Mouse (Mus musculus) urinary bladder, postnatal 10 days (tissue): ENCODE data around the gene Specc1l.

ENCODE experiments used
- DNase-seq: peaks from one replicate; pipeline ENCODE4 v3.0.0; 2022; ENCODE audit warnings: low spot score

The Specc1l gene

DNA sequence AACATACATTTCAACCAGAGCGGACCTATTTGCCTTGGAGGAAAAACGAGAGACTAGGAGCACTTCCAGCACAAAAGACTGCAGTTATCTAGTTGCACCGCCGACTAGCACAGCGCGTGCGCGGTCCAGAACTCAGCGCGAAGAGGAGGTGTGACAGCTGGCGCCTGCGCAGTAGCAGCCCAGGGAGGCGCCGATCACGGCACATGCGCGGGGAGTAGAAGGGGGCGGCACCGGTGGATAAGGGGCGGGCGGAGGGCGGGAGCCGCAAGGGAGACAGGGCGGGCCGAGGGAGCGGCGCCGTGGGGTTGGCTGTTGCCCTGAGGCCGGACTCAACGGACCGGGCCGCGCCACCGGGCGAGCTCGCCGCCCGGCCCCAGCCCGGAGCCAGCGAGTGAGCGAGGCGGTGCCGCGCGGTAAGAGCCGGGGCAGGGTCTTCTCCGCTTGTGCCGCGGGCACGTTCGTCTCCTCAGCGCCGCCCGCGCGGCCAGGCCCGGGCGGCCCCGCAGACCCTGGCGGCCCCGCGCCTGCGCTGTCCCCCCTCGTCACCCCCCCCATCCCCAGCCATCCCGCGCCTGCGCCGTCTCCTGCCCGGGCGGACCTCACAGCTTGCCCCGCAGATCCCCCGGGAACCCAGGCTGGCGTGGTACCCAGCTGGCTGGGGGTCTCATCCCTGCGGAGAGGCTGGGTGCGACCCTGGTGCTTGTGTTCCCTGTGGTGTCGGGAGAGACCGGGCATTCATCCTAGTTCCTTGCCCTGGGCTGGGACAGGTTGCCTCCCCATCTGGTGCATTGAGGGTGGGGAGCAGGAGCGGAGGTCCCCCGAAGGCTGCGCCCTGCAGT, at the start of gene Specc1l:
TSS of gene Specc1l (plus strand) at position 267 of the 839 bp plus-strand sequence.
- peak; percentile 88 for DNase-seq

- DNase-seq = no peak
Observed at GRCm38 (mm10) chr10:75165825-75166481, 45.9 kb upstream of the Specc1l start.

GRCm38 (mm10) chr10:75166601-75167000, 45.3 kb upstream of the Specc1l start:
- DNase-seq = no peak

- no peak for DNase-seq
Observed at GRCm38 (mm10) chr10:75170207-75170850, 41.5 kb upstream of the Specc1l start.

GRCm38 (mm10) chr10:75173056-75173455, 38.8 kb upstream of the Specc1l start:
- peak; percentile 8 for DNase-seq

DNA sequence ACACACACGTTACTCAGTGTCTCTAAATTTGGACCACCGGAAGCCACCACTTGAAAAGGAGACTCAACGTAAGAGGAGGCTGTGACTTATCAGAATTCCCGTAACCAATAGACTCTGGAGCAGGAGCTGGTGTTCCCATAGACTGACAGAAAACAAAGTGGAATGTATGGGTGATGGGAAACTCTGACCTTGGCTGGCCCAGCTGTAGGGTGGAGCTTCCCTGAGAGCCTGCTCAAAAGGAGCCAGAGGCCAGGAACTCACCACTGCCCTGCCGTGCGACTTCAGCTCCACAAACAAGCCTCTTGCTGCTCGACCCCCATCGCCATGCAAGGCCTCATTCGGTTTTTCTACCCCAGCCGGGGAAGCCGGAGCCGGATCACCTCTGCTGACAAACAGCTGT, 38.2 kb upstream of the Specc1l start:
- DNase-seq = no peak

DNA sequence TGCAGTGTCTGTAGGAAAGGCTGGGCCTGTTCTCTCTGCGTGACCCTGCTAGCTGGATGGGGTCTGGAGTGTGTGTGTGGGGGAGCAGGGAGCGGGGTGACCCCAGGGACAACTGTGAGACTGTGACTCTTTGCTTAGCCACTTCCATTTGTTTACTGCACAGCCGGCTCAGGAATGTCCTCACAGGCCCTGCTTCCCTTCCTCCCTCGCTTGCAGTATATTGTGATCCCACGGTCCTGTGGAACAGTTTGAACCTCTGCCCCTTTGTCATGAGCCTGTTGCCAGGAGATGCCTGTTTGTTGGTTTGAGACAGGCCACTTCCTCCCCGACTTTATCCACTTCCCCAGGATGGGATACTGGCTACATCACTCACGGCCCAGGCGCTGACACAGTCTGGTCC, 35.4 kb upstream of the Specc1l start:
- DNase-seq = peak; percentile 7

DNA sequence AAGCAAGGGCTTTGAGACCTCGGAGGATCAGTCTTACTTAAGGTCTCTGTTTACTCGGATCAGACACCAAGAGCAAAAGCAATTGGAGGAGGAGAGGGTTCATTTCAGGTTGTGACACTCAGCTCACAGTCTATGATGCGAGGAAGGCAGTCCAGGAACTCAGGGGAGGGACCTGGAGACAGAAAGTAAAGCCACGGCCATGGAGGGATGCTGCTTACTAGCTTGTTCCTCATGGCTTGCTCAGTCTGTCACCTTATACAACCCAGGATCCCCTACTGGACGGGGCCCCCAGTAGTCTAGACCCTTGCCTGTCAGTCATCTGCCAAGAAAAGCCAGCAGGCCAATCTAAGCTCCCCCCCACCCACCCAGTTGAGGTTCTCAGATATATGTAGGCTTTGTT, 33.0 kb upstream of the Specc1l start:
- DNase-seq = no peak

GRCm38 (mm10) chr10:75182151-75182774, 29.6 kb upstream of the Specc1l start:
- DNase-seq = peak; percentile 44

- DNase-seq = no peak
Observed at GRCm38 (mm10) chr10:75184826-75185225, 27.0 kb upstream of the Specc1l start.

DNA sequence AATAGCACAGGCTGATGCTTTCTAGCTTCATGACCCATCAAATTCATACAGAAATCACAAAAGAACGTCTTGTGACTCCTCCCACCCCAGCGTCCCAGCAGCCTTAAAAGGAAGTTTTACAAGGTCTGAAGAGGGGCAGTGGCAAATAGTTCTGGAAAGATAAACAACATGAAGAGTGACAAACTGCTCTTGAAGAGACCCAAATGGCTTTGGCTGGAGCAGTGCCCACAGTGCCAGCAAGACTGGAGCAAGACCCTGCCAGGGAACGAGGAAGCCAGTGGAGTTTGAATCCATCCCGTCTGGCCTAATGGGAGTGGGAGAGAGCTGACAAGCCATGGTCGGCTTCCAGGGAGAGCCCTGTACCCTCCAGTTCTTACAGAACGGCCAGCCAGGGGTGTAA, 25.3 kb upstream of the Specc1l start:
- no peak for DNase-seq

DNA sequence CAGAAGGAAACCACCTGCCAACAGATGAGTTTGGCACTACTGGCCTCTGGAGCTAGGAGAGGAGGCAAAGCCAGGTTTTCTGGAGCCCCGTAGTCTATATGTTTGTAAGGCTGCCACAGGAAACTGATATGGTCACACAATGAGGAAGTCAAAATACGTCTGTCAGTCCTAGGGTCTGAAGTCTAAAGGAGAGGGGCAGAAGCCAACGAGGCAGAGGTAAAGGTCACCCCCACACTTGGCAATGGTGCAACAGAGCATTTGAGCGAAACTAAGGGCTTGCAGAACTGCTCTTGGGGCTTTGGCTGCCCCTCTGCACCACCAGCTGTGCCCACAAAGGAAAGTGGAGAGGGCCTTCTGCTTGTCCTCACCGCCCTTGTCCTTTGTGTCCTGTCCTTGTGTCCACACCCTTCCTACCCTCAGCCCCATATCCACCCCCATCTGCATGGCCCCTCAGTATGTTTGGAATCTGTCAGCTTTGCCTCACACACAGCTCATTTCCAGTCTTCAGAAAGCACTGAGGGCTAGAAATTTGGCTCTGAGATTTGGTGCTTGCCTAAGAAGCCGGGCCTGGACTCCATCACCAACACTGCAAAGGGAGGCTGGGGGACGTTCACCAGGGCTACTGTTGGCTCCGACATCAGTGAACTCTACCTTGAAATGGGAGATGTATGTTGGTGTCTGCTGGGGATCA, 24.4 kb upstream of the Specc1l start:
- DNase-seq = no peak

DNA sequence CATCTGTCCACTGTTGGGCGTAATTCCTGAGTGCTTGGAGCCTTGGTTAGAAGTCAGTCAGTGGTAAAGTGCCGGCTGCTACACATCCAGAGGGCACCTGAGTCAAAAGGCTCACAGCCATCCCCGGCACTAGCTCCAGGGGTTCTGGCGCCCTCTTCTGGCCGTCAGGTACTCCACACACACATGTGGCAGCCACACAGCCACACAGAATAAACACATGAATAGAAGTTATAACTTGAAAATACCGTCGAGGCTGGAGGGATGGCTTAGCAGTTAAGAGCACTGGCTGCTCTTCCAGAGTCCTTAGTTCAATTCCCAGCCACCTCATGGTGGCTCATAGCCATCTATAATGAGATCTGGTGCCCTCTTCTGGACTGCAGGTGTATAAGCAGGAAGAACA, 20.2 kb upstream of the Specc1l start:
- no peak for DNase-seq

- no peak for DNase-seq
Observed at GRCm38 (mm10) chr10:75197817-75198216, 14.1 kb upstream of the Specc1l start.

- no peak for DNase-seq
Observed at GRCm38 (mm10) chr10:75200733-75201132, 11.1 kb upstream of the Specc1l start.

GRCm38 (mm10) chr10:75206192-75206591, 5.7 kb upstream of the Specc1l start:
- no peak for DNase-seq

DNA sequence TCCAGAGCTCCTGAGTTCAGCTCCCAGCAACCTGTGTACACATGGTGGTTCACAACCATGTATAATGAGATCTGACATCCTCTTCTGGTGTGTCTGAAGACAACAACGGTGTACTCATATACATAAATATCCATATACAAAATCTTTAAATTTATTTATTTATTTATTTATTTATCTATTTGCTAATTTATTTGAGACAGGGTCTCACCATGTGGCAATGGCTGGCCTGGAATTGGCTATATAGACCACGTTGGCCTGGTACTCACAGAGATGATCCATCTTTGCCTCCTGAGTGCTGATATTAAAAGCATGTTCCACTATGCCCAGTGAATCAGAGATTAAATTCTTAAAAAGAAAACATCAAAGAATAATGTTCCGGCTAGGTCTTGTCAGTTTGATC, 1.0 kb upstream of the Specc1l start:
- DNase-seq = no peak

- DNase-seq = no peak
Observed at GRCm38 (mm10) chr10:75212981-75213380, 1.1 kb downstream of the Specc1l start.

- no peak for DNase-seq
Observed at GRCm38 (mm10) chr10:75220722-75221121, 8.8 kb downstream of the Specc1l start.

DNA sequence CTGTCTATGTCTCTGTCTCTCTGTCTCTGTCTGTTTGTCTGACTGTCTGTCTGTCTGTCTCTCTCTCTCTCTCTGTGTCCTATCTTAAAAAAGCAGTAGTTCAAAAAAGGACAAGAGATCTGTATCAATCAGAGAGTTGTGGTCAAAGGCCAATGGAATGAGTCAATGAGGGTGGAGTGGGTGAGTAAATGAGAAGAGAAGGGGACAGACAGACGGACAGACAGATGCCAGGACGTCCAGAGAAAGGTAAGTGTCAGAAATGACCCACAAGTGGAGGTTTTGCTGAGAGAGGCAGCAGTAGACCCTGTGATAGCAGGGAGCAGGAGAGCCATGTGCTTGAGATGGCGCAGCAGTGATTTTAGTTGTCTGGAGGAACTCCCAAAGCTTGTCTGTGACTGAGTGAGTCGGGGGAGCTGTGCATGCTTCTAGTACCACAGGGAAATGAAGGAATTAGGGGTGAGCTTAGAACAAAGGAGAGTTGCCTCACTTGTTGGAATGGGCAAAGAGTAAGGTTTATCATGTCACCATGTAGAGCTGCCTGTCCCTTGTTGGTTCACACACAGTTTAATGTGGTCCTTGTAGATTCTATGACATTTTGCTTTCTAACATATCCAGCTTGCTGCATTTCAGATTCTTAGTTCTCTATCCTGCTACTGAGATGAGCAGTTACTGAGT, 10.2 kb downstream of the Specc1l start:
- DNase-seq = no peak

DNA sequence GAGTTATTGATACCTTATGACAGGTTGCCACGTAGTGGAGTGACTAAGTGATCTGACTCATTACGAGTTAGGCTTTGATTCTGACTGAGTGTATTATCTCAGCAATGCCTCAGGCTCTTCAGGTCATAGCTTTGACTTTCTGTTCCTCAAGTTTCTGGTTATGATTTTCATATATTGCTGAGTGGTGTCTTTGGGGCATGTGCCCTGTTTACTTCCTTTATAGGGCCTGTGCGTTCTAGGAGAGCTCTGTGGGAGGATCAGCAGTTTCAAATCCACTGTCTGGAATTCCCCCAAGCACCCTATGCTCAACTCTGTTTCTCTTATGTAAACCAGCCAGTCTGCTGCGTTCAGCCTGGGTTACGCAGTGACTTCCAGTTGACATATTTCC, 10.7 kb downstream of the Specc1l start:
- no peak for DNase-seq
